Mouse (Mus musculus): ENCODE measurements around the gene Slc35b2.

GRCm38 (mm10) chr17:45566031-45566359 is 2.3 kb downstream of the Slc35b2 start:
- TF ChIP-seq CTCF (IDR thresholded peaks at IDR 0.05; ENCODE audit: low read depth, low read length) (no peak), POLR2A (IDR thresholded peaks at IDR 0.05; ENCODE audit: borderline replicate concordance, low read depth, low read length) (no peak)

All from bone marrow macrophage, adult 2 months (primary cell).